Mouse (Mus musculus) midbrain, embryonic 13.5 days (tissue): ENCODE data around the gene Plscr2. TPM values are rescaled to one million over a fixed set of nuclear protein-coding genes. Genes with fewer than 3 reads are reported as not detected.
"Not testable (repeated sequence)": the region's sequence is repeated elsewhere in the genome, so short reads cannot be mapped to it uniquely, and the experiment has no call there.

Source experiments
- ATAC-seq: fragments of 200-750 bp; cut with Nextera tagmentation; 2 replicates; pipeline ENCODE4 v1.8.0; 2017; ENCODE audit warnings: mild to moderate bottlenecking, moderate TSS enrichment, moderate library complexity
- H3K27ac ChIP-seq: fragments of 300-500 bp; sonication (generic); 2 replicates; pipeline ENCODE4 v1.5.1; 2015; ENCODE audit warnings: inconsistent platforms, mild to moderate bottlenecking, moderate library complexity
- H3K27me3 ChIP-seq: fragments of 300-500 bp; sonication (generic); 2 replicates; pipeline ENCODE4 v1.6.1; 2015; ENCODE audit warnings: mild to moderate bottlenecking, inconsistent platforms
- H3K36me3 ChIP-seq: fragments of 300-500 bp; sonication (generic); 2 replicates; pipeline ENCODE4 v1.6.1; 2015; ENCODE audit warnings: mild to moderate bottlenecking, inconsistent platforms
- H3K4me1 ChIP-seq: fragments of 300-500 bp; sonication (generic); replicated peaks from 2 replicates; pipeline ENCODE4 v1.6.1; 2015; ENCODE audit warnings: inconsistent platforms
- H3K4me2 ChIP-seq: fragments of 300-500 bp; sonication (generic); replicated peaks from 2 replicates; pipeline ENCODE4 v1.6.1; 2015; ENCODE audit warnings: moderate library complexity, mild to moderate bottlenecking, inconsistent platforms
- H3K4me3 ChIP-seq: fragments of 300-500 bp; sonication (generic); replicated peaks from 2 replicates; pipeline ENCODE4 v1.5.1; 2015; ENCODE audit warnings: mild to moderate bottlenecking, inconsistent platforms
- H3K9ac ChIP-seq: fragments of 300-500 bp; sonication (generic); replicated peaks from 2 replicates; pipeline ENCODE4 v1.6.1; 2015; ENCODE audit warnings: mild to moderate bottlenecking, inconsistent platforms
- H3K9me3 ChIP-seq: fragments of 300-500 bp; sonication (generic); 2 replicates; pipeline ENCODE4 v1.6.1; 2016; ENCODE audit warnings: mild to moderate bottlenecking, inconsistent platforms
- WGBS: fragments of 180-500 bp; shearing (Covaris S2); methylation state at CpG from one replicate; pipeline ENCODE4 v1.1.7; 2015; 5-methylcytosine and 5-hydroxymethylcytosine counted together
- microRNA-seq: library from miRNA; unstranded; fragments of <30 nt; microRNA quantifications from one replicate; pipeline ENCODE4, GENCODE M21; 2016
- polyA plus RNA-seq: library from polyadenylated mRNA; unstranded; fragments of >200 nt; fragmentation: Nextera tagmentation; extraction: Ambion mirVana; gene quantifications from 2 replicates; pipeline ENCODE4 v1.2.1, GENCODE M21; 2015

Gene Plscr2
- polyA plus RNA-seq, 1 experiment from 2014 or later = 0.36 TPM

DNA sequence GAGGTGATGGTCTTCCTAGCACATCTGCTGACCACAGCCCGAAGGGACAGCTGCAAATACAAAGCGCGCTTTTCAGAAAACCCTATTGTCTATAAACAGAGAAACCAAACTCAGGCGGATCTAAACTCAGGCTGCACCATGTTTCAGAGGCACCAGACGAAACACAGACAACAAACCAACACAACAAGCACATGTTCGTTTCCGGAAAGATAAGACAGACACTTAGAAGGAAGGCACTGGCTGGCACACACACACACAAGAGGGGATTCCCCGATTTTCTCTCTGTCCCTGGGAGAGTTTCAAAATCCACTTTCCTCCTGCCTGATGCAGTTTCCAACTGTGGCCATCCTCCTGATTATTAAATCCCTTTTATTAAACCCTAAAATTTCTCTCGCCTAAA, 50.5 kb downstream of the Plscr2 start:
- ATAC-seq, H3K36me3 ChIP-seq, H3K9ac ChIP-seq, H3K27ac ChIP-seq, H3K4me2 ChIP-seq, H3K27me3 ChIP-seq, H3K4me1 ChIP-seq, H3K4me3 ChIP-seq, H3K9me3 ChIP-seq: not testable (repeated sequence)
- 79% methylated on average over 9 of the region's 9 CpGs for WGBS

GRCm38 (mm10) chr9:92326813-92327212, 51.4 kb downstream of the Plscr2 start:
- no peaks in the 10 kb centered on the region for H3K27me3 ChIP-seq
- no peak overlapping the region for H3K27ac ChIP-seq
- H3K4me3 ChIP-seq = no peak overlapping the region
- H3K9me3 ChIP-seq = no peaks in the 10 kb centered on the region
- H3K36me3 ChIP-seq = no peaks in the 10 kb centered on the region
- no peak overlapping the region for H3K9ac ChIP-seq
- H3K4me1 ChIP-seq = no peaks in the 10 kb centered on the region
- ATAC-seq = no peak
- WGBS = 83% methylated on average over 4 of the region's 4 CpGs
- H3K4me2 ChIP-seq = no peak overlapping the region

DNA sequence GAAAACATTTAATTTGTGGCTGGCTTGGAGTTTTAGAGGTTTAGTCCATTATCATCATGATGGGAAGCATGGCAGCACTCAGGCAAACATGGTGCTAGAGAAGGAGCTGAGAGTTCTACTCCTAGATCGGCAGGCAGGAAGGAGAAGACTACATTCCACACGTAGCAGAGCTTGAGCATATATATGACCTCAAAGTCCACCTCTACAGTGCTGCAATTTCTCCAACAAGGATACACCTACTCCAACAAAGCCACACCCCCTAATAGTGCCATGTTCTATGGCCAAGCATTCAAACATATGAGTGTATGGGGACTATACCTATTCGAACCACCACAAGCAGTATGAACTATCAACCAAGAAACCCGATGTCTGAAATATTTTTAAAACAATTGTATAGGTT, 56.0 kb downstream of the Plscr2 start:
- ATAC-seq = no peak
- Histone ChIP-seq H3K27me3 (no peaks in the 10 kb centered on the region), H3K4me1 (no peaks in the 10 kb centered on the region), H3K9me3 (no peaks in the 10 kb centered on the region), H3K4me2 (no peak overlapping the region), H3K9ac (no peak overlapping the region), H3K27ac (no peak overlapping the region), H3K36me3 (no peaks in the 10 kb centered on the region), H3K4me3 (no peak overlapping the region)
- 94% methylated on average over 4 of the region's 4 CpGs for WGBS

DNA sequence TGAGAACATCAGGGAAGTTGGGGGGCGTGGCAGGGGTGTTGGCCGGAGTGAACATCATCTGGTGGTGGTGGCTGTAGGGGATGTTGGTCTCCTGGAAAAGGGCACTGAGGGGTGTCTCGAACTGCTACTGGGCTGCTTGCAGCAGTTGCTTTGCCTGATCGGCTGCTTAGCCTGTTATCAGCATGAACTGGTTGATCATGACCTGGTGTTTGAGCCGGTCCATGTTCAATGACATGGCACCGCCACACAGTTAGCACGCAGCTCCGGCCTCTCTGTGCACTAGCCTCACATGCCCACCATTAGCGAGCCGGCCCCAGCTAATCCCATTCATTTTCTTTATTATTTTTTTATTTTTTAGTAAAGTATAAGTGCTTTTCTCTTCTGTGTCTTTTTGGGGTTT, 59.4 kb downstream of the Plscr2 start:
- Histone ChIP-seq H3K4me2 (no peak overlapping the region), H3K27me3 (no peaks in the 10 kb centered on the region), H3K36me3 (no peaks in the 10 kb centered on the region), H3K4me1 (no peaks in the 10 kb centered on the region), H3K9me3 (no peaks in the 10 kb centered on the region), H3K4me3 (no peak overlapping the region), H3K9ac (no peak overlapping the region), H3K27ac (no peak overlapping the region)
- WGBS = 95% methylated on average over 10 of the region's 10 CpGs
- ATAC-seq = no peak

GRCm38 (mm10) chr9:92335277-92335818, 59.9 kb downstream of the Plscr2 start:
- H3K27me3 ChIP-seq = no peaks in the 10 kb centered on the region

GRCm38 (mm10) chr9:92337063-92337462, 61.7 kb downstream of the Plscr2 start:
- no peak for ATAC-seq
- H3K4me2 ChIP-seq = no peak overlapping the region
- 86% methylated on average over 1 of the region's 1 CpGs for WGBS
- H3K4me3 ChIP-seq = no peak overlapping the region
- no peak overlapping the region for H3K9ac ChIP-seq
- H3K4me1 ChIP-seq = no peaks in the 10 kb centered on the region
- no peak overlapping the region for H3K27ac ChIP-seq
- no peaks in the 10 kb centered on the region for H3K9me3 ChIP-seq
- H3K36me3 ChIP-seq = no peaks in the 10 kb centered on the region
- no peaks in the 10 kb centered on the region for H3K27me3 ChIP-seq

More at GRCm38 (mm10) chr9:92335277-92335818, 59.9 kb downstream of the Plscr2 start:
- H3K4me3 ChIP-seq = no peak overlapping the region
- H3K27ac ChIP-seq = no peak overlapping the region
- H3K9me3 ChIP-seq = no peaks in the 10 kb centered on the region
- H3K36me3 ChIP-seq = no peaks in the 10 kb centered on the region
- H3K4me2 ChIP-seq = no peak overlapping the region
- 94% methylated on average over 6 of the region's 6 CpGs for WGBS
- no peaks in the 10 kb centered on the region for H3K4me1 ChIP-seq
- H3K9ac ChIP-seq = no peak overlapping the region
- no peak for ATAC-seq

GRCm38 (mm10) chr9:92337661-92338060, 62.3 kb downstream of the Plscr2 start:
- no peaks in the 10 kb centered on the region for H3K4me1 ChIP-seq
- WGBS = 87% methylated on average over 3 of the region's 3 CpGs
- no peak overlapping the region for H3K27ac ChIP-seq
- H3K9ac ChIP-seq = no peak overlapping the region
- no peaks in the 10 kb centered on the region for H3K36me3 ChIP-seq
- no peak for ATAC-seq
- no peaks in the 10 kb centered on the region for H3K27me3 ChIP-seq
- no peaks in the 10 kb centered on the region for H3K9me3 ChIP-seq
- H3K4me3 ChIP-seq = no peak overlapping the region
- no peak overlapping the region for H3K4me2 ChIP-seq

DNA sequence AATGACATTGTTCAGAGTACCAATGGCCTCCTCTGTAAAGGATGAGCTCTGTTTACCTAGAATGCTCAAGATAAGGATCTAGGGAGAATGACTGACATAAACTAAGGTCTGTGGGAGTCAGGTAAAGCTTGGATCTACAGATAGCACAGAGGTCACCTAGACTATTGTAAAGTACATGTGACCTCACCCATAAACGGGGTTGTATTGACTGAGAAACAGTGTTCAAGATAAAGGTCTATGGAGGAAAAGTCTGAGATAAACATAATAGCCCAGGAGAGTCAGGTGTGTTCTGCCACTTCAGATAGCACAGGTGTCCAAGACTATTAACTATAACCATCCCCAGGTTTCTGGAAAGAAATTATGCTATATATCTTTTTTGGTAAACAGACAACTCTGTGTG, 63.6 kb downstream of the Plscr2 start:
- no peaks in the 10 kb centered on the region for H3K9me3 ChIP-seq
- no peaks in the 10 kb centered on the region for H3K36me3 ChIP-seq
- WGBS = 79% methylated on average over 1 of the region's 1 CpGs
- H3K4me1 ChIP-seq = no peaks in the 10 kb centered on the region
- H3K9ac ChIP-seq = no peak overlapping the region
- ATAC-seq = no peak
- no peak overlapping the region for H3K4me2 ChIP-seq
- H3K4me3 ChIP-seq = no peak overlapping the region
- no peak overlapping the region for H3K27ac ChIP-seq
- no peaks in the 10 kb centered on the region for H3K27me3 ChIP-seq

Small RNA genes lying within 50 kb of the gene (microRNA-seq; reads per million reads assigned to microRNA genes)
- gene Mir6386 = not detected

Other genes with a start within 250 kb of the Plscr2 start
- gene Plscr5, start 82.7 kb upstream of the Plscr2 start, polyA plus RNA-seq = 0.22 TPM in 1 of 2 replicates, not detected in the other
- gene Plscr1, start 25.9 kb upstream of the Plscr2 start, polyA plus RNA-seq = 11.6 TPM in 2 replicates
- not detected in 2 replicates for gene 1700057G04Rik, start 33.8 kb downstream of the Plscr2 start, polyA plus RNA-seq
- 0.98 and 1.1 TPM in 2 replicates for gene Plscr4, start 181.8 kb downstream of the Plscr2 start, polyA plus RNA-seq